Mouse (Mus musculus) central nervous system, embryonic 11.5 days (tissue): ENCODE measurements around the gene Rhox4f. TPM values are rescaled to one million over a fixed set of nuclear protein-coding genes. Genes with fewer than 3 reads are reported as not detected.

ENCODE experiments used
- polyA plus RNA-seq: library from polyadenylated mRNA; depleted of rRNA; stranded (reverse); fragments of >200 nt; gene quantifications from 2 replicates; pipeline ENCODE4 v1.2.3, GENCODE M21; 2012; rRNA removed

Gene Rhox4f
- not detected in 2 replicates for polyA plus RNA-seq

GRCm38 (mm10) chrX:37607604-37608003 lies at the start of gene Rhox4f:
Gene Rhox4f, minus strand, starts transcription at chrX:37607704.

GRCm38 (mm10) chrX:37651227-37651626 lies 43.7 kb upstream of the Rhox4f start, which contains the start of gene Rhox4g:
Gene Rhox4g, minus strand, starts transcription at chrX:37651327.

GRCm38 (mm10) chrX:37643370-37643769 lies 35.9 kb upstream of the Rhox4f start, which contains the start of gene Rhox2g:
Gene Rhox2g, minus strand, starts transcription at chrX:37643470.

GRCm38 (mm10) chrX:37628512-37628911 lies 21.0 kb upstream of the Rhox4f start, which contains the start of gene Rhox3g:
Gene Rhox3g, minus strand, starts transcription at chrX:37628612.

GRCm38 (mm10) chrX:37580692-37581091 lies 26.8 kb downstream of the Rhox4f start, which contains the start of gene Rhox3f:
Gene Rhox3f, plus strand, starts transcription at chrX:37580992.

GRCm38 (mm10) chrX:37571105-37571504 lies 36.4 kb downstream of the Rhox4f start, which contains the start of gene Rhox2f:
Gene Rhox2f, plus strand, starts transcription at chrX:37571405.

GRCm38 (mm10) chrX:37557112-37557511 lies 50.4 kb downstream of the Rhox4f start, which contains the start of gene Rhox4e:
Gene Rhox4e, plus strand, starts transcription at chrX:37557412.

Other genes with a start within 250 kb of the Rhox4f start
- not detected in 2 replicates for gene Rhox3a2, start 227.7 kb downstream of the Rhox4f start, polyA plus RNA-seq
- 0.35 and 1.6 TPM in 2 replicates for gene Rhox4a2, start 216.9 kb downstream of the Rhox4f start, polyA plus RNA-seq
- 0.21 and 0.82 TPM in 2 replicates for gene Rhox2b, start 195.6 kb downstream of the Rhox4f start, polyA plus RNA-seq
- 0.19 and 0.49 TPM in 2 replicates for gene Rhox4b, start 175.2 kb downstream of the Rhox4f start, polyA plus RNA-seq
- 0.66 and 1.4 TPM in 2 replicates for gene Rhox2c, start 154.0 kb downstream of the Rhox4f start, polyA plus RNA-seq
- gene Rhox3c, start 149.1 kb downstream of the Rhox4f start, polyA plus RNA-seq, result 0.48 TPM in 1 of 2 replicates, not detected in the other
- gene Rhox4c, start 127.4 kb downstream of the Rhox4f start, polyA plus RNA-seq, result not detected in 2 replicates
- gene Rhox2d, start 114.3 kb downstream of the Rhox4f start, polyA plus RNA-seq, result 0.20 TPM in 1 of 2 replicates, not detected in the other
- 0.12 and 0.13 TPM in 2 replicates for gene Rhox4d, start 93.3 kb downstream of the Rhox4f start, polyA plus RNA-seq
- 0.16 TPM in 1 of 2 replicates, not detected in the other for gene Rhox2e, start 77.3 kb downstream of the Rhox4f start, polyA plus RNA-seq
- gene Rhox3e, start 65.7 kb downstream of the Rhox4f start, polyA plus RNA-seq, result not detected in 2 replicates
- not detected in 2 replicates for gene Rhox4e, start 50.3 kb downstream of the Rhox4f start, polyA plus RNA-seq
- 0.15 and 0.30 TPM in 2 replicates for gene Rhox2f, start 36.3 kb downstream of the Rhox4f start, polyA plus RNA-seq
- not detected in 2 replicates for gene Rhox3f, start 26.7 kb downstream of the Rhox4f start, polyA plus RNA-seq
- gene Rhox3g, start 20.9 kb upstream of the Rhox4f start, polyA plus RNA-seq, result not detected in 2 replicates
- gene Rhox2g, start 35.8 kb upstream of the Rhox4f start, polyA plus RNA-seq, result not detected in 2 replicates
- gene Rhox4g, start 43.6 kb upstream of the Rhox4f start, polyA plus RNA-seq, result 0.08 TPM in 1 of 2 replicates, not detected in the other
- not detected in 2 replicates for gene Rhox3h, start 61.1 kb upstream of the Rhox4f start, polyA plus RNA-seq
- gene Rhox2h, start 65.6 kb upstream of the Rhox4f start, polyA plus RNA-seq, result not detected in 2 replicates
- 2.4 and 3.0 TPM in 2 replicates for gene Rhox5, start 197.1 kb upstream of the Rhox4f start, polyA plus RNA-seq
- 0.06 and 0.41 TPM in 2 replicates for gene Rhox6, start 219.2 kb upstream of the Rhox4f start, polyA plus RNA-seq
- gene Rhox7a, start 224.0 kb upstream of the Rhox4f start, polyA plus RNA-seq, result not detected in 2 replicates